Mouse (Mus musculus) forebrain, embryonic 11.5 days (tissue): Measurements from ENCODE around the gene Inafm2. TPM values are rescaled to one million over a fixed set of nuclear protein-coding genes. Genes with fewer than 3 reads are reported as not detected.

ENCODE experiments used
- ATAC-seq: fragments of 200-750 bp; cut with Nextera tagmentation; replicated peaks from 2 replicates; pipeline ENCODE4 v1.8.0; 2017; ENCODE audit warnings: moderate TSS enrichment; ENCODE audit not compliant: low FRiP score
- DNase-seq: peaks from one replicate; pipeline ENCODE4 v3.0.0-alpha.2; 2017; ENCODE audit warnings: low spot score
- H3K27ac ChIP-seq: fragments of 300-500 bp; sonication (generic); 2 replicates; pipeline ENCODE4 v1.5.1; 2014; ENCODE audit warnings: low read depth, low read length
- H3K27me3 ChIP-seq: fragments of 300-500 bp; sonication (generic); 2 replicates; pipeline ENCODE4 v1.6.1; 2014; ENCODE audit warnings: mild to moderate bottlenecking, low read length, mixed read lengths; ENCODE audit not compliant: control insufficient read depth, insufficient read depth
- H3K36me3 ChIP-seq: fragments of 300-500 bp; sonication (generic); 2 replicates; pipeline ENCODE4 v1.6.1; 2014; ENCODE audit warnings: mild to moderate bottlenecking, low read length, moderate library complexity, mixed read lengths; ENCODE audit not compliant: control insufficient read depth, insufficient read depth
- H3K4me1 ChIP-seq: fragments of 300-500 bp; sonication (generic); replicated peaks from 2 replicates; pipeline ENCODE4 v1.6.1; 2014; ENCODE audit warnings: low read length, mixed read lengths; ENCODE audit not compliant: control insufficient read depth, insufficient read depth
- H3K4me2 ChIP-seq: fragments of 300-500 bp; sonication (generic); 2 replicates; pipeline ENCODE4 v1.6.1; 2014; ENCODE audit warnings: low read depth, mild to moderate bottlenecking, low read length, moderate library complexity, mixed read lengths; ENCODE audit not compliant: severe bottlenecking
- H3K4me3 ChIP-seq: fragments of 300-500 bp; sonication (generic); 2 replicates; pipeline ENCODE4 v1.5.1; 2014; ENCODE audit warnings: low read depth, low read length
- H3K9ac ChIP-seq: fragments of 300-500 bp; sonication (generic); 2 replicates; pipeline ENCODE4 v1.6.1; 2014; ENCODE audit warnings: low read length
- H3K9me3 ChIP-seq: fragments of 300-500 bp; sonication (generic); 2 replicates; pipeline ENCODE4 v1.6.1; 2016; ENCODE audit warnings: low read length, mixed read lengths; ENCODE audit not compliant: control insufficient read depth
- WGBS: fragments of 180-500 bp; shearing (Covaris S2); extraction: QIAGEN DNeasy Blood & Tissue Kit; methylation state at CpG from one replicate; pipeline ENCODE4 v1.1.7; 2014; 5-methylcytosine and 5-hydroxymethylcytosine counted together
- polyA plus RNA-seq: library from polyadenylated mRNA; unstranded; fragments of >200 nt; fragmentation: Nextera tagmentation; extraction: Ambion mirVana; gene quantifications from 2 replicates; pipeline ENCODE4 v1.2.1, GENCODE M21; 2014

The Inafm2 gene
- polyA plus RNA-seq, 1 experiment from 2014 or later = 30.4 TPM

GRCm38 (mm10) chr2:118766041-118767033 is 20.8 kb downstream of the Inafm2 start:
- Histone ChIP-seq H3K9me3 (no peaks in the 10 kb centered on the region), H3K36me3 (no peaks in the 10 kb centered on the region), H3K27ac (no peak overlapping the region), H3K9ac (no peak overlapping the region), H3K4me2 (no peak overlapping the region), H3K4me3 (no peak overlapping the region), H3K4me1 (peaks cover 20% of the 10 kb centered on the region), H3K27me3 (peaks cover 5% of the 10 kb centered on the region)
- ATAC-seq = no peak
- 76% methylated on average over 10 of the region's 10 CpGs for WGBS
- DNase-seq = no peak

GRCm38 (mm10) chr2:118772158-118772874 is 26.8 kb downstream of the Inafm2 start, which contains the start of gene Phgr1:
Gene Phgr1 (plus strand): TSS chr2:118772769.
- Histone ChIP-seq H3K4me1 (no peaks in the 10 kb centered on the region), H3K9ac (no peak within 1 kb of the TSS), H3K27ac (no peak within 1 kb of the TSS), H3K4me3 (no peak within 1 kb of the TSS), H3K27me3 (no peaks in the 10 kb centered on the region), H3K4me2 (no peak within 1 kb of the TSS), H3K9me3 (no peaks in the 10 kb centered on the region), H3K36me3 (no peaks in the 10 kb centered on the region)
- 85% methylated on average over 6 of the region's 6 CpGs for WGBS
- ATAC-seq (no peak), DNase-seq (no peak)

- Histone ChIP-seq H3K4me3 (no peak overlapping the region), H3K9ac (no peak overlapping the region), H3K4me1 (no peaks in the 10 kb centered on the region; the same call in 1 of the 2 replicates), H3K4me2 (no peak overlapping the region), H3K27me3 (no peaks in the 10 kb centered on the region), H3K36me3 (no peaks in the 10 kb centered on the region), H3K27ac (no peak overlapping the region), H3K9me3 (no peaks in the 10 kb centered on the region)
- WGBS = 92% methylated on average over 2 of the region's 2 CpGs
- DNase-seq (no peak), ATAC-seq (no peak)
Observed at GRCm38 (mm10) chr2:118774536-118774935, 29.0 kb downstream of the Inafm2 start.

- no peak overlapping the region for H3K27ac ChIP-seq
Observed at GRCm38 (mm10) chr2:118775396-118775795, 29.8 kb downstream of the Inafm2 start.

GRCm38 (mm10) chr2:118775846-118776245 is 30.3 kb downstream of the Inafm2 start:
- peaks cover 2% of the 10 kb centered on the region; the same call in 1 of the 2 replicates for H3K27me3 ChIP-seq
- H3K4me3 ChIP-seq = no peak overlapping the region
- no peak overlapping the region for H3K4me2 ChIP-seq
- H3K9ac ChIP-seq = no peak overlapping the region
- ATAC-seq (no peak), DNase-seq (no peak)
- H3K36me3 ChIP-seq = no peaks in the 10 kb centered on the region
- H3K9me3 ChIP-seq = no peaks in the 10 kb centered on the region
- H3K27ac ChIP-seq = no peak overlapping the region
- 62% methylated on average over 3 of the region's 4 CpGs for WGBS
- H3K4me1 ChIP-seq = no peaks in the 10 kb centered on the region; the same call in 1 of the 2 replicates

More at GRCm38 (mm10) chr2:118775396-118775795, 29.8 kb downstream of the Inafm2 start:
- no peak for DNase-seq
- 88% methylated on average over 1 of the region's 1 CpGs for WGBS
- Histone ChIP-seq H3K9ac (no peak overlapping the region), H3K4me3 (no peak overlapping the region), H3K27me3 (peaks cover 2% of the 10 kb centered on the region; the same call in 1 of the 2 replicates), H3K36me3 (no peaks in the 10 kb centered on the region), H3K4me1 (no peaks in the 10 kb centered on the region; the same call in 1 of the 2 replicates), H3K9me3 (no peaks in the 10 kb centered on the region), H3K4me2 (no peak overlapping the region)
- no peak for ATAC-seq

- H3K4me3 ChIP-seq = no peak overlapping the region
- H3K36me3 ChIP-seq = no peaks in the 10 kb centered on the region
- H3K27me3 ChIP-seq = peaks cover 2% of the 10 kb centered on the region; the same call in 1 of the 2 replicates
- no peak overlapping the region for H3K4me2 ChIP-seq
- H3K27ac ChIP-seq = no peak overlapping the region
- 91% methylated on average over 2 of the region's 2 CpGs for WGBS
- no peaks in the 10 kb centered on the region; the same call in 1 of the 2 replicates for H3K4me1 ChIP-seq
- ATAC-seq = no peak
- no peaks in the 10 kb centered on the region for H3K9me3 ChIP-seq
- H3K9ac ChIP-seq = no peak overlapping the region
- no peak for DNase-seq
Observed at GRCm38 (mm10) chr2:118776295-118776694, 30.7 kb downstream of the Inafm2 start.

- no peak for ATAC-seq
- H3K27me3 ChIP-seq = peaks cover 2% of the 10 kb centered on the region; the same call in 1 of the 2 replicates
- 77% methylated on average over 4 of the region's 4 CpGs for WGBS
Observed at GRCm38 (mm10) chr2:118778418-118778817, 32.9 kb downstream of the Inafm2 start.

GRCm38 (mm10) chr2:118779065-118779464 is 33.5 kb downstream of the Inafm2 start:
- Histone ChIP-seq H3K27me3 (peaks cover 2% of the 10 kb centered on the region; the same call in 1 of the 2 replicates), H3K9ac (peak overlapping the region; percentile 51), H3K4me1 (no peaks in the 10 kb centered on the region; the same call in 1 of the 2 replicates), H3K27ac (no peak overlapping the region), H3K36me3 (no peaks in the 10 kb centered on the region), H3K9me3 (no peaks in the 10 kb centered on the region), H3K4me2 (peak overlapping the region; percentile 66), H3K4me3 (peak overlapping the region; percentile 29)
- DNase-seq (no peak), ATAC-seq (peak; percentile 52)
- WGBS = 6% methylated on average over 10 of the region's 10 CpGs

More at GRCm38 (mm10) chr2:118778418-118778817, 32.9 kb downstream of the Inafm2 start:
- no peak for DNase-seq
- H3K4me1 ChIP-seq = no peaks in the 10 kb centered on the region; the same call in 1 of the 2 replicates
- H3K9ac ChIP-seq = no peak overlapping the region
- H3K4me3 ChIP-seq = no peak overlapping the region
- H3K4me2 ChIP-seq = no peak overlapping the region
- H3K36me3 ChIP-seq = no peaks in the 10 kb centered on the region
- H3K9me3 ChIP-seq = no peaks in the 10 kb centered on the region
- H3K27ac ChIP-seq = no peak overlapping the region
